Mouse (Mus musculus) lung, adult 2 months (tissue): ENCODE results near the gene Rab5if.
"Not testable (repeated sequence)": the region's sequence is repeated elsewhere in the genome, so short reads cannot be mapped to it uniquely, and the experiment has no call there.

Experiments
- CTCF ChIP-seq: fragments of 200-500 bp; IDR thresholded peaks from 2 replicates; pipeline ENCODE4 v1.5.1; 2011; ENCODE audit warnings: mild to moderate bottlenecking, low read length, control low read depth; ENCODE audit not compliant: insufficient read depth
- POLR2A ChIP-seq: fragments of 200-500 bp; IDR thresholded peaks from 2 replicates; pipeline ENCODE4 v1.6.1; 2011; ENCODE audit warnings: low read depth, mild to moderate bottlenecking, control low read depth, low read length, borderline replicate concordance; ENCODE audit errors: extremely low read depth

GRCm38 (mm10) chr2:156853999-156854771 is 8.7 kb upstream of the Rab5if start:
- not testable (repeated sequence) for TF ChIP-seq POLR2A
- TF ChIP-seq CTCF: peak; percentile 66
